Mouse (Mus musculus): ENCODE results near the gene Slc25a44.

DNA sequence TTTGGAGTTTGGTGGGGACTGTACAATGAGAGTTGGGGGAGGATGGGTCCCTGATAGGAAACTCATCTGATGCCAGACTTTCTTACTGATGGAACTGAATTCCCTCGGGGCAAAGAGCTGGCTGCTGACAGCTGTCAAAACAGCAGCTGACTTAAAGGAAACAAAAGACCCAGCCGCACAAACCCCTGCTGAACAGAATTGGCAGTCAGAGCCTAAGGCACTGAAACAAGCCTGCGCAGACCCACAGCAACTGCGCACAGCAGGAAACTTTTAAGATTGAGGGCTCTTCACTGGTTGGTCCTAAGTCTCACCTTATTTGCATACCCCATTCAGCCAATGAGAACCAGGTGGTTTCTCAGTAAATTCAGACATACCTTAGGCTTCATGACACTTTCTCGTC, 48.1 kb upstream of the Slc25a44 start:
- TF ChIP-seq MAFK (IDR thresholded peaks at IDR 0.05; ENCODE audit: insufficient read depth, low read depth, low read length) (no peak), HCFC1 (IDR thresholded peaks at IDR 0.05; ENCODE audit: borderline replicate concordance, insufficient read depth, low read length) (no peak)

All from ES-E14 (cell line).